Mouse (Mus musculus) kidney, postnatal 0 days (tissue): ENCODE results near the gene Pigg. TPM values are rescaled to one million over a fixed set of nuclear protein-coding genes. Genes with fewer than 3 reads are reported as not detected.
"Not testable (repeated sequence)": the region's sequence is repeated elsewhere in the genome, so short reads cannot be mapped to it uniquely, and the experiment has no call there.

Experiments used
- ATAC-seq: fragments of 200-750 bp; cut with Nextera tagmentation; replicated peaks from 2 replicates; pipeline ENCODE4 v1.8.0; 2017; ENCODE audit warnings: low read depth, moderate number of reproducible peaks, moderate TSS enrichment, moderate library complexity; ENCODE audit not compliant: low FRiP score
- DNase-seq: peaks from one replicate; pipeline ENCODE4 v3.0.0-alpha.2; 2016; ENCODE audit warnings: low spot score
- H3K27ac ChIP-seq: fragments of 300-500 bp; sonication (generic); 2 replicates; pipeline ENCODE4 v1.5.1; 2014; ENCODE audit warnings: mild to moderate bottlenecking
- H3K27me3 ChIP-seq: fragments of 300-500 bp; sonication (generic); 2 replicates; pipeline ENCODE4 v1.6.1; 2014; ENCODE audit warnings: low read length, mixed read lengths; ENCODE audit not compliant: insufficient read depth
- H3K36me3 ChIP-seq: fragments of 300-500 bp; sonication (generic); 2 replicates; pipeline ENCODE4 v1.6.1; 2014; ENCODE audit warnings: low read length, mixed read lengths; ENCODE audit not compliant: insufficient read depth
- H3K4me1 ChIP-seq: fragments of 300-500 bp; sonication (generic); replicated peaks from 2 replicates; pipeline ENCODE4 v1.6.1; 2014; ENCODE audit warnings: antibody characterized with exemption, low read length, mixed read lengths; ENCODE audit not compliant: insufficient read depth
- H3K4me2 ChIP-seq: fragments of 300-500 bp; sonication (generic); 2 replicates; pipeline ENCODE4 v1.6.1; 2014; ENCODE audit warnings: mild to moderate bottlenecking, low read length, moderate library complexity, mixed read lengths
- H3K4me3 ChIP-seq: fragments of 300-500 bp; sonication (generic); replicated peaks from 2 replicates; pipeline ENCODE4 v1.5.1; 2014; ENCODE audit warnings: low read depth, low read length
- H3K9ac ChIP-seq: fragments of 300-500 bp; sonication (generic); 2 replicates; pipeline ENCODE4 v1.6.1; 2014; ENCODE audit warnings: low read depth, low read length
- H3K9me3 ChIP-seq: fragments of 300-500 bp; sonication (generic); replicated peaks from 2 replicates; pipeline ENCODE4 v1.6.1; 2016; ENCODE audit warnings: low read length, inconsistent platforms, mixed read lengths
- CTCF ChIP-seq: IDR thresholded peaks from 2 replicates; pipeline ENCODE4 v1.5.1; 2016; ENCODE audit warnings: antibody characterized with exemption, low read depth, mild to moderate bottlenecking, moderate library complexity
- WGBS: fragments of 180-500 bp; shearing (Covaris S2); extraction: QIAGEN DNeasy Blood & Tissue Kit; methylation state at CpG from one replicate; pipeline ENCODE4 v1.1.7; 2014; 5-methylcytosine and 5-hydroxymethylcytosine counted together
- polyA plus RNA-seq: library from polyadenylated mRNA; unstranded; fragments of >200 nt; fragmentation: Nextera tagmentation; extraction: Ambion mirVana; gene quantifications from 2 replicates; pipeline ENCODE4 v1.2.1, GENCODE M21; 2015

Gene Pigg
- polyA plus RNA-seq, 1 experiment from 2014 or later: 4.3 TPM

GRCm38 (mm10) chr5:108269063-108269810, 43.2 kb upstream of the Pigg start:
- 0 out of 2 replicates have a peak, but pooled peaks cover 9% of the 10 kb centered on the region for H3K4me1 ChIP-seq
- WGBS: under 1% methylated on average over 44 of the region's 44 CpGs
- peak overlapping the region; percentile 95 for H3K27ac ChIP-seq
- no peaks in the 10 kb centered on the region for H3K9me3 ChIP-seq
- peak overlapping the region; percentile 92 for H3K4me3 ChIP-seq
- DNase-seq (peak; percentile 37), ATAC-seq (no peak)
- H3K36me3 ChIP-seq: no peaks in the 10 kb centered on the region
- TF ChIP-seq CTCF: no peak
- peak overlapping the region; percentile 87 for H3K4me2 ChIP-seq
- H3K27me3 ChIP-seq: no peaks in the 10 kb centered on the region
- H3K9ac ChIP-seq: peak overlapping the region; percentile 88

GRCm38 (mm10) chr5:108269811-108270151, 42.6 kb upstream of the Pigg start:
- Histone ChIP-seq H3K27ac (no peak overlapping the region), H3K4me2 (peak overlapping the region; percentile 87), H3K9me3 (no peaks in the 10 kb centered on the region), H3K36me3 (no peaks in the 10 kb centered on the region), H3K27me3 (no peaks in the 10 kb centered on the region), H3K9ac (peak overlapping the region; percentile 88), H3K4me1 (0 out of 2 replicates have a peak, but pooled peaks cover 9% of the 10 kb centered on the region), H3K4me3 (peak overlapping the region; percentile 92)
- ATAC-seq: no peak
- WGBS: 3% methylated on average over 7 of the region's 7 CpGs
- peak; percentile 9 for DNase-seq
- TF ChIP-seq CTCF: no peak

GRCm38 (mm10) chr5:108270415-108270814, 42.0 kb upstream of the Pigg start:
- TF ChIP-seq CTCF: no peak
- peak overlapping the region; percentile 92 for H3K4me3 ChIP-seq
- no peaks in the 10 kb centered on the region for H3K9me3 ChIP-seq
- H3K4me2 ChIP-seq: peak overlapping the region; percentile 87
- H3K36me3 ChIP-seq: no peaks in the 10 kb centered on the region
- ATAC-seq: no peak
- H3K4me1 ChIP-seq: 0 out of 2 replicates have a peak, but pooled peaks cover 9% of the 10 kb centered on the region
- H3K27me3 ChIP-seq: no peaks in the 10 kb centered on the region
- no peak overlapping the region for H3K27ac ChIP-seq
- H3K9ac ChIP-seq: peak overlapping the region; percentile 88; the same call in 1 of the 2 replicates
- no peak for DNase-seq
- WGBS: 33% methylated on average over 9 of the region's 9 CpGs

GRCm38 (mm10) chr5:108271345-108271744, 41.1 kb upstream of the Pigg start:
- H3K9ac ChIP-seq, DNase-seq, H3K9me3 ChIP-seq, H3K27me3 ChIP-seq, H3K4me1 ChIP-seq, H3K4me3 ChIP-seq, H3K36me3 ChIP-seq, ATAC-seq, H3K27ac ChIP-seq, H3K4me2 ChIP-seq: not testable (repeated sequence)
- 96% methylated on average over 6 of the region's 6 CpGs for WGBS

- Histone ChIP-seq H3K4me1 (no peaks in the 10 kb centered on the region), H3K4me3 (no peak overlapping the region), H3K9me3 (no peaks in the 10 kb centered on the region), H3K27ac (no peak overlapping the region), H3K36me3 (no peaks in the 10 kb centered on the region), H3K9ac (no peak overlapping the region), H3K4me2 (no peak overlapping the region), H3K27me3 (no peaks in the 10 kb centered on the region)
- WGBS: 65% methylated on average over 2 of the region's 2 CpGs
- TF ChIP-seq CTCF: no peak
- ATAC-seq (no peak), DNase-seq (no peak)
Observed at GRCm38 (mm10) chr5:108286957-108287356, 25.5 kb upstream of the Pigg start.

- 73% methylated on average over 3 of the region's 3 CpGs for WGBS
- Histone ChIP-seq H3K27me3 (no peaks in the 10 kb centered on the region), H3K4me1 (no peaks in the 10 kb centered on the region), H3K4me2 (no peak overlapping the region), H3K9me3 (no peaks in the 10 kb centered on the region), H3K36me3 (no peaks in the 10 kb centered on the region), H3K27ac (no peak overlapping the region), H3K4me3 (no peak overlapping the region), H3K9ac (no peak overlapping the region)
- no peak for DNase-seq
- ATAC-seq: no peak
- no peak for TF ChIP-seq CTCF
Observed at GRCm38 (mm10) chr5:108301567-108301966, 10.8 kb upstream of the Pigg start.
